Mouse (Mus musculus) stomach, postnatal 0 days (tissue): ENCODE measurements around the gene Actr1a.
A peak's percentile ranks its signal among the peaks of the same experiment; 100 is the strongest.

Experiments used
- CTCF ChIP-seq: IDR thresholded peaks from 2 replicates; pipeline ENCODE4 v1.5.1; 2016; ENCODE audit warnings: antibody characterized with exemption, low read depth, mild to moderate bottlenecking, moderate library complexity
- EP300 ChIP-seq: optimal IDR thresholded peaks from 2 replicates; pipeline ENCODE3; 2016; ENCODE audit warnings: antibody characterized with exemption

- peak; percentile 97 for TF ChIP-seq CTCF
- no peak for TF ChIP-seq EP300
Measured at GRCm38 (mm10) chr19:46329951-46330350, 65.6 kb downstream of the Actr1a start.
